Mouse (Mus musculus): ENCODE results near the gene Ptpn7.

Ptpn7 gene

DNA sequence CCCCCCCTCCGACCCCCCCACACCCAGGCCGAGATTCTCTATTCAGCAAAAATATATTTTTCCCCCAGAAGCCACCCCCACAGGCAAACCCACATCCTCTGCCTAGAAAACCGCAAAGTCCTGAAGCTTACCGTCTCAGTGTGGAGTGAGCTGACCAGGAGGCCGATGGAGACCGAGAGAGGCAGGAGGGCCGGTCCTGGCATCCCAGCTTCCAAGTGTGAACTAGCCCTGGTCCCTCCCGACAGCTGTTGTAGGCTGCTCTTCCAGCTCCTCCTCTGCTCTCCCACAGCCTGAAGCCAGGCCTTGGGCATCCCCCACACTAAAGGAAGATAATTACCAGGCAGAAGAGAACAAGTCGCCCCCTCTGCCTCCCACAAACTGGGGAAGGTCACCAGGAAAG lies 3.5 kb upstream of the Ptpn7 start:
- DNase-seq (ENCODE audit: low spot score), result no peak

DNA sequence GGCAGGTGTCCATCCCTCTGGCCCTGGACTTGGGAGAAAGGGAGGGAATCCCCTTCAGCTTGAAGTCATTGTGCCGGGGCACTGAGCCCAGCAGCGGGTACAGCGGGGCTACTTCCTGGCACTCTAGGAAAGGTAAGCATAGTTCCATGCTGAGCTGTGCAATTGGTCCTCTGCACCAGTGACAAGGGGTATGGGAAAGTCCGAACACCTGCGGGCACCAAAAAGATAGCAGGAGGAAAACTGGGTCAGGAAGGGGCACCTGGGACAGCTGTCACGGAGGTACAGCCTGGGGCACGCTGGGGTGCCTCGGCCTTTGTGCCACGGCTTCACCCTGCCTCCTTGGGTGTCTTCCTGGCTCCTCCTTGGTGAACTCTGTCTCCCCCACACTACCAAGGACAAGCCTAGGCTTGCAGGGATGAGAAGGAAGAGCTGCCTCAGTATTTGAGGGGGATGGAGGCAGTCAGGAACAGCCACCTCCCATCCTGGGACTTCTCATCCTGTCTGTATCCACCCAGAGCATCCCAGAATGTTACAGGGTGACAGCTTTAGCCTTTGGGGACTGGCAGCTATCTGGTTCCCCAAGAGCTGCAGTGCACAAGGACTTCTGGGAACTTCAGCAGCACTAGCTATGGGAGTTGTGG lies 2.8 kb upstream of the Ptpn7 start:
- no peak for DNase-seq (ENCODE audit: low spot score)

DNA sequence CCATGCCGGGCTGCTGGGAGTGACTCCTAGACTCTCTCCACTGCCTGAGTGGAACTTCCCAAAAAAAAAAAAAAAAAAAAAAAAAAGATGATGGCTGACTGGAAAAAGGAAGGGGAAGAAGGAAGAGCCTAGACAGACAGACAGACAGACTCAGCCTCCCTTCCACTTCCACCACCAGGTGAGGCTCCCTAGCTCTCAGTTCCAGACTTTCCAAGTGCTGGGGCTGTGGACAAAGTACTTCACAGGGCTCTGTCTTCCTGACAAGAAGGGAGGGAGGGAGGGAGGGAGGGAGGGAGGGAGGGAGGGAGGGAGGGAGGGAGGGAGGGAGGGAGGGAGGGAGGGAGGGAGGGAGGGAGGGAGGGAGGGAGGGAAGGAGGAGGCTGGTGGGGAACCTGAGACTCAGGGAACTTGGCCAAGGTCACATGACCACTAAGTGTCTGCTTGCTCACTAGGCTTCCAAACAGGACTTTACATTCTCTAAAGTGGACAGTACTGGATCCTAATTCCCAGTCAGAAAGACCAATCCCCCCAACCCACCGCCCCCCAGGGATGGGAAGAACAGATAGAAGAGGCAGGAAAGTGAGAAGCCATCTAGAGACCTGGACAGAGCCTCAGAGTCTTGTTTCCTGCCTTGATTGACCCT lies 2.0 kb upstream of the Ptpn7 start:
- no peak for DNase-seq (ENCODE audit: low spot score)

DNA sequence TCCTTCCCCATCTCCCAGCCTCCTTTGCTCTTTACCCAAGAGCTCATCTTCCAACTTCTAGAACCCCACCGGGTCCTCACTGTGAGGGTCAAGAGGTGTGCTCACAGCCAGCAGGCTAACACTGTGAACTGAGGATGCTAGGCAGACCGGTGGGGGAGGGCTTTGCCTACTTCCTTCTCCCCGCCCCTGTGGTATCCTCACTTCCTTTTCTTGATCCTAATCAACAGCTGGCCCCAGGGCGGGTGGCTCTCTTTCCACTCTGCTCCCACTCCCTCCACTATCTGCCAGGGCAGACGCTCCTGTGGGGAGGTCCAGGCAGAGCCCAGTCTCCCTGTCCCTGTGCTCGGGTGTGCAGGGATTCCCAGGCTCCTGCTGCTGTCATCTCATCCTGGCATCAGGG lies 1.5 kb upstream of the Ptpn7 start:
- no peak for DNase-seq (ENCODE audit: low spot score)

DNA sequence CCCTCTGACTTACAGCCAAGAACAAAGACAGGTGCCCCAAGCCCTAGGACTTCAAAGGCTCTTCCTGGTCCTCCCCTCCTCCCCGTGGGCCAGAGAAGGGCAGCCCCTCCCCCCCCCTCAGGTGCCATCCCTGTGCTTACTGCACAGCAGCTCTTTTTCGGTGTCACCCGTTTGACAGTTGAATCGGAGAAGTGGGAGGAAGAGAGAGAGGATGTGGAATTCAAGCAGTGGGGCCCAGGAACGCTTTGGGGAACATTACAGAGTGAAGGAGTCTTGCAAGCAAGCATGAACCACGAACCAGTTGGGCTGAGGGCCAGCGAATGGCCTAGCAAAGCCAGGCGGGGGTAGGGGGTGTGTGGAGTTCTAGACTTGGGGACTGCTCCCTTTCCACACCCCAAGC lies 940 bp upstream of the Ptpn7 start:
- no peak for DNase-seq (ENCODE audit: low spot score)

DNA sequence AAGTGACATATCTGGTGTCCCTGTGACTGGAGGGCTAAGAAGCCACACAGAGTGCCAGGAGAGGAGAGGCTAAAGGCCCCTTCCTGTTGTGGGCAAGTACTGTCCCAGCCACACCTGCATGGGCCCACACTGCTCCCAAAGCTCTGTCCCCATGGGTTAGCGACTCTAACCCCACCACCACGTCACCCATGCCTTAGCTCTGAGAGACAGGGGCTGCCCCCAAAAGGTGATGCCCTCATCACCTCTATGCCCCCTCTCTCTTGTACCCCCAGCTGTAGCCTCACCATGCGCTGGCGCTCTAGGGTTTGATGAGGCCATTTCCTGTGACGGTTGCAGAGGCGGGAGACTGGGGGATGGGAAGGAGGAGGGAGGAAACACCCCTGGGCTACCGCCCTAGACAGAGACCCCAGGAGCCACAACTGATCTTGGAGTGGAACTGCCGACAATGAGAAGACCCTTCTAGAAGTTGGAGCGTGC lies 431 bp downstream of the Ptpn7 start:
- DNase-seq (ENCODE audit: low spot score), result no peak

DNA sequence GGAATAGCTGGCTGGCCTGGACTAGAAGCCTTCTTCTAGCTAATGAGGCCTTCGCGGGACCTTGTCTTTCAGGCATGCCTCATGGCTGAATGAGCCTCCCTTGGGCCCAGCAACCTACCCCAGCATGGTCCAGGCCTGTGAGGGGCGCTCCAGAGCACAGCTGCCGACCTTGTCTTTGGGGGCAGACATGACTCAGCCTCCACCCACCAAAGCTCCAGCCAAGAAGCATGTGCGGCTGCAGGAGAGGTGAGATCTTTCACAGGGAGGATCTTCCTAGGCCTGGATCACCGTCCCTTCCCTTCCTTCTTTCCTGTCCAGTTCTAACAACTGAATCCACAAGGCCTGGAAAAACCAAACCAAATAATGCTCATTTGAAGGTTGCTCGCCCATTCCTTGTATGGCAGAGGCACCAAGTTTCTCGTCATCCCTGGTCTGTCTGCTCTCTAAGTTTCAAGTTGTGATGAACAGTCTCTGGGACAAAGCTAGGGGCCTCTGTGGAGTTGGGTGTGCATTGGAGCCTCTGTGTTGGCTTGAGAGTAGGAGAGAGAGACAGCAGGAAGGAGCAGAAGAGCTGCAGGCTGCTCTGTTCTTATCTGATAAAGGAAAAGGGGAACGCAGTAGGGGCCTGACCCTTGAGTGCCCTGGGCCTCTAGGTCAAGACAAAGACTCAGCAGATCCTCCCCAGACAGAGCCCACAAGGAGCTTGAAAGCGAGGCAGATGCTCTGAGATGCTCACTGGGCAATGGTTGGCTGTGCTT lies 1.4 kb downstream of the Ptpn7 start:
- no peak for DNase-seq (ENCODE audit: low spot score)

DNA sequence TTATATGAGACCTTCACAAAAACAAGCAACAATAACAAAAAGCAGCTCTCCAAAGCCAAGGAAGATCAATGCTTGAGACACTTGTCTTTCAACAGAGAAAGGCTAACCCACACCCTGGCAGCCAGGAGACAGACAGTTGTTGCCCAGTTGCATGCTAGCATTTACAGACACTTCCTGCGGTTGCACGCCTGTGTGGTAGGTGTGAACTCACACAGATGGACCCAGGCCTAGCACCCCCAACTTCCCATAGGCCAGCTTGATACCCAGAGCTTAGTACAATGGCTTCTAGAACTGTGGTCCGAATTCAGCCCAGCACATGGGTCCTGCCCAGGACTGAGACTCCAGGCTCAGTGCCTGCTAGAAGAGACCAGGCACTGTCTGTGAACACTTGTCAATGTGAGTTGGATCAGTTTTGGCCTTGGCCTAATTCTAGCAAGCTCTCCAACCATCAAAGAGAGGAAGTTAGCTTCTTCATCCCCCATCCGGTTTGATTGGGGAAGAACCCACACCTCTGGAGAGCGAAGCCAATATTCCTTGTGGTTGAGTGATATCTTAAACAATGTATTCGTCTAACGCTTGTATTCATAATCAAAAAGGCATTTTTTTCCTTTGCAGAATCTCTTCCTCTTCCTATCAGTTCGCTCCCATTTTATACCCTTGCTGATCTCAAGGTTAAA lies 2.7 kb downstream of the Ptpn7 start:
- DNase-seq (ENCODE audit: low spot score), result no peak

DNA sequence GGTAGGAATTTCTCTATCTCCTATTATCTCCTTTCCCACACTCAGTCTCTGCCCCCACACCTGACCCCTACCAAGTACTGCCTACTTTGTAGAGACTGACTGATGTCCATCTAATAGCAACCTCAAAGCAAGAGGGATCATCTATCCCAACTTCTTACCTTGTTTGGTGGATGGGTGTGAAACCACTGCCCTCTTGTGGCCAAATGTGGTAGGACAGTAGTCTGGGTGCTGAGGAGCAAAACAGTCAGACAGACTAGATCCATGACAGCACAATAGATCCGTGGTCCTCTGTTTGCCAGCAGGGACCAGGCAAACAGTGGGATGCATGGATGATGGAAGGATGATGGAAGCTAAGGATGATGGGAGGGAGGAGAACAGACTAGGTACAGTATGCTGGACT lies 4.0 kb downstream of the Ptpn7 start:
- peak; percentile 53 for DNase-seq (ENCODE audit: low spot score)

DNA sequence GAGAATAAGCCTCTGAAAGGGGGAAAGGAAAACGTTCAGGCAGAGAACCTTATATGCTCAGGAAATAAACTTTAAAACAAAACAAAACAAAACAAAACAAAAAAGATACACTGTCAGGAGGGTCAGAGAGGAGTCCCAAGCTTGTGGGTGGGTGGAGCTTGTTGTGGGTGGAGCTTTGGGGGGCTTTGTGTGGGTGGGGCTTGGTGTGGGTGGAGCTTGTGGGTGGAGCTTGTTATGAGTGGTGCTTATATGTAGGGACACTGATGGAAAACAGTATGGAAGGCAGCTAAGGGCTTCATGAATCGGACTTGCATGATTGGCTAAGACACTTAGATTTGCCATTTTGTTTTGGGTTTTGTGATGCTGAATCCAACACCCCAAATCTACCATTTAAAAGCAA lies 7.4 kb downstream of the Ptpn7 start:
- no peak for DNase-seq (ENCODE audit: low spot score)

DNA sequence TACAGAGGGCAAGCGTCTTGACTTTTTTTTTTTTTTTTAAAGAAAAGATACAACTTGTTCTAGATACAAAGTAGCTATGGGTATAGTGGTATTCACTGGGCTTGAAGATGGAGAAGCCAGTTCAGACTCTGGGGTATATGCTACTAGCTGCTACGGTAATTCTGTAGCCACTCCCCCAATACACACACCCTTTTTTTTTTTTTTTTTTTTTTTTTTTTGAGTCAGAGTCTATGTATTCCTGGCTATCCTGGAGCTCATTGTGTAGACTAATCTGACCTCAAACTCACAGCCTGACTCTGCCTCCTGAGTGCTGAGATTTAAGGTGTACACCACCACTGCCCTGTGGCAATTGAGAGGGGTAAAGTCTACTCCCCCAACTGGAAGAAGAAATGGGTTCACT lies 10.0 kb downstream of the Ptpn7 start:
- DNase-seq (ENCODE audit: low spot score), result no peak

DNA sequence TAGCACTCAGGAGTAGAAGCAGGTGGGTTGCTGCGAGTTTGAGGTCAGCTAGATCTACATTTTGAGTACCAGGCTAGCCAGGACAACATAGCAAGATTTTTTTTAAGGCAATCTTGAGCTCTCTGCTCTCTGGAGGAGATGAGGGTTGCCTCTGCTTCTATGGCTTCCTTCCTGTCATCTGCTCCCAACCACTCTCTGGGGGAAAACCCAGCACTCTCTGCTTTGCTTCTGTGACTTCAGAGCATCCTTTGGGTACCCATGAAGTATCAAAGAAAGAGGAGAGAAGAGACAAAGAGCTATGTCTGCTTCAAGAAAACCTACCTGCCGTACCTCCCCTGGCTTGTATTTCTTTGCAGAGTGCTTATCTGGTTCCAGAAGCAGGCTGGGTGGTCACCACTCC lies 11.4 kb downstream of the Ptpn7 start:
- no peak for DNase-seq (ENCODE audit: low spot score)

DNA sequence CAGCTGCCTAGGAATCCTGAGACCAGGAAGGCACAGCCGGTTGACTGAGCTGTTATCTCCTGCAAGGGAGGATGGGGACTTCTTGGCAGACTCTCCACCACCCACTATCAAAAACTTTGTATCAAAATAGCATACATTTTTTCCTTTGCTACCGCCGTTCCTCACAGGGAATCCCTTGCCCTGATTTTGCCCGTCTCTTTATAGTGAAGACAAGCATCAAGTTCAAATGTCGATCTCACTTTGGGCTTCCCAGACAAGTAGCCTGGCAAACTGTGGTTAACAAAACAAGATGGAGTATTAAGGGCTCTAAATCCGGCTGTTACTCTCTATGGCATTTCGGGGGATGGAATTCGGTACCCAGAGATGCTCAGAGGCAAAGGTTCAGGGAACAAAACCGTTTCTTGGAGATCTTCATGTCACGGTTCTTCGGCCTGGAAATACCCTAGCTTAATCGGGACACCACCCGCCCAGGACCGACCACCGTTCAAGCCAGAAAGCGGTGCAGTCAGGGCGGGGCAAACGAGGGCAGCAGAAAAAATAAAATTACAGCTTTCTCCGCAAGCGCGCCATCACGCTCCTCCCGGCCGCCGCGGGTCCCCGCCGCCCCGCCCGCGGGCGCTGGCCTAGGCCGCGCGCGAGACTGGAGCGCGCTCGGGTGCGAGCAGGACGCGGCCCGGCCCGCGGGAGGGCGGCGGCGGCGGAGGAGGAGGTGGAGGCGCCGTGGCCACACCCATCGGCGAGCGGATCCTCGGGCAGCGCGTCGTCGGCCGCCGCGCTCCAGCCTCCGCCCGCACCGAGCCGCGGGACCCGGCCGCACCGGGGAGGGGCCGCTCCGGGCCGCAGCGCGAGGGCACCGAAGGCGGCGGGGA lies 13.8 kb downstream of the Ptpn7 start, which contains the start of gene Arl8a:
Gene Arl8a (plus strand): TSS at position 748 of the 869 bp plus-strand sequence.
- peak; percentile 78 for DNase-seq (ENCODE audit: low spot score)

DNA sequence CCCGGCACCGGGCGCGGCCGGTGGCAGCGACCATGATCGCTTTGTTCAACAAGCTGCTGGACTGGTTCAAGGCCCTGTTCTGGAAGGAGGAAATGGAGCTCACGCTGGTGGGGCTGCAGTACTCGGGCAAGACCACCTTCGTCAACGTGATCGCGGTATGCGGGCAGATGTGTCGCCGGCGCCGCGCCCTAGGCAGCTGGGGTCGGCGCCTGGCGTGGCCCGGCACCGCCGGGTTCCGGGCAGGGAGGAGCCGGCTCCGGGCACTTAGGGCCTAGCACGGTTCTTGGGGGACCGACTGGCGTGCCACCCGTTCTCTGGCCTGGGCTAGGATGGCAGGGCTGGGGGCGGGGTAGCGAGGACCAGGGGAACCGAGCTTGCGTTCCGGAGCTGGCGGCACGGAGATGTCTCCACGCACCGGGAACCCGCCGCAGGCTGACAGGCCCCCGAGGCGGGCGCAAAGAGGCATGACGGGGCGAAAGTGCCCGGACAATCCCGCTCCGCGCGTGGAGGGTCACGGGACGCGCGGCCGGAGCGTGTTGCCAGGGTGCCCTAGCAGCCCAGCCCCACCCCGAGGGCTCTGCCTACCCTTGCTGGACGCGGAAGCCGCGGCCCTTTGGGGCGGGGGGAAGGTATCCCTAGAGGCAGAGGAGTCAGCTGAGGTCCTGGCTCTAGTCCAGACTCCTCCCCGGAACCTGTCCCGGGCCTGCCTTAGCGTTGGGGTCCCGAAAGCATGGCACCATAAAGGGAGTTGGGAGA lies 14.6 kb downstream of the Ptpn7 start:
- DNase-seq (ENCODE audit: low spot score), result peak; percentile 81

DNA sequence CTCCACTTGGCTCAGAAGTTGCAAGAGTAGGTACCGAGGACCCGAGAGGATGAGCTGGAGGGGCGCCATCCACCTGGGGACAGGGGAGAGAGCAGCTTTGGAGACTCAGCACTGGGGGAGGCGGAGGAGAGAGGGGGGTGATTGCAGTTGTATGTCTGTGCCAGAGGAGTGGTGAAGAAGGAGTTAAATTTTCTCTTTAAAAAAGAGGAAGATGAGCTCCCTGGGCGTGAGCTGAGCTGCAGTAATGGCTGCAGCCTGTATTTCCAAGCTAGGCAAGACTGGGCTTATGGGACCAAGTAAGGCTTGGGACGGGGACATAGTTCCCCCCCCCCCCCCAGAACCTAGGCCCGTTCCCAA lies 15.2 kb downstream of the Ptpn7 start:
- DNase-seq (ENCODE audit: low spot score), result no peak

DNA sequence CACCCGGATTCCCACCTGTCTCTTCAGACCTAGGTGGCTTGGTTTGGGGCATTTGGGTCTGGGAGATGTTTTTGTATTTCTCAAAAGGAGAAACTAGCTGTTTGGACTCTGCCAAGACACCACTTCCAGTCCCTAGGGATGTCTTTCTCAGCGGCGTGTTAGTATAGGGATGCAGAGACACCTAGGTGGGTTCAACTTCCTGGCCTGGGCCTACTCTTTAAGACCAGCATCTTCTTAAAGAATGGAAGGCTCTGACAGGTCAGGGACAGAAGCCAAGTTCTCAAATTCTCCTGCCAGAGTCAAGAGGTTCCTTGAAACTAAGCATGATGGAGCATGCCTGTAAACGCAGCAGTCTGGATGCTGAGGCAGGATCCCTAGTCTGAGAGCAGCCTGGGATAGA lies 16.0 kb downstream of the Ptpn7 start:
- no peak for DNase-seq (ENCODE audit: low spot score)

DNA sequence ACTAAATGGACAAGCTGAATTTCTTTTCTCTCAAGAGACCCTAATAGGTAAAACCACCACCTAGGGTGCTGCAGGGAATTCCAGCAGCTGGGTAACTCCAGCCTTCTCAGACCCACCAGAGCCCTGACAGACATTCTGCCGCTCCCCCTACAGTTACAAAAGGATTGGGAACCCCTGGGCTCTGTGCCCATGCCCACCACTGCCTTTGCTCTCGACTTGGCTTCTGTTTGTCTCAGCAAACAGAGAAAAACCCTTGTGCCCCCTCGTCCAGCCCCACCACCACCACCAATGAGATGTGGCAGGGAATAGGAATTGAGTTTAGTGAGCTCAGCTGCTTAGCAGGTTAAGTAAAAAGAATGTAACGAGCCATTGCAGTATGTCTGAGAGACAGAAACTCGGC lies 16.5 kb downstream of the Ptpn7 start:
- DNase-seq (ENCODE audit: low spot score), result no peak

DNA sequence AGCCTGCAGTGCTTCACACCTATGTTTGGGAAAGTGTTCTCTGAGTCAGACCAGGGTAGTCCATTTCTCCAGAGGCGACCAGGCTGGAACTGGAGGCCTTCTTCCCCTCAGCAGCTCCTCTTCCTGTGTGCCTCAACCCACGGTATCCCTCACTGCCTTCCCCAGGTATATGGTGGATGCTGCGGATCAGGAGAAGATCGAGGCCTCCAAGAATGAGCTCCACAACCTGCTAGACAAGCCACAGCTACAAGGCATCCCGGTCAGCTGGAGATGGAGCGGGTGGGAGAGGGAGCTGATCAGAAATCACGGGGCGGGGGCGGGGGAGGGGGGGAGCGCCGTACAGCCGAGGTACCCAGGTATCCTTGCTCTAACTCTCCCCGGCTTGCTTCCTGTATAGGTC lies 21.5 kb downstream of the Ptpn7 start:
- DNase-seq (ENCODE audit: low spot score), result no peak

DNA sequence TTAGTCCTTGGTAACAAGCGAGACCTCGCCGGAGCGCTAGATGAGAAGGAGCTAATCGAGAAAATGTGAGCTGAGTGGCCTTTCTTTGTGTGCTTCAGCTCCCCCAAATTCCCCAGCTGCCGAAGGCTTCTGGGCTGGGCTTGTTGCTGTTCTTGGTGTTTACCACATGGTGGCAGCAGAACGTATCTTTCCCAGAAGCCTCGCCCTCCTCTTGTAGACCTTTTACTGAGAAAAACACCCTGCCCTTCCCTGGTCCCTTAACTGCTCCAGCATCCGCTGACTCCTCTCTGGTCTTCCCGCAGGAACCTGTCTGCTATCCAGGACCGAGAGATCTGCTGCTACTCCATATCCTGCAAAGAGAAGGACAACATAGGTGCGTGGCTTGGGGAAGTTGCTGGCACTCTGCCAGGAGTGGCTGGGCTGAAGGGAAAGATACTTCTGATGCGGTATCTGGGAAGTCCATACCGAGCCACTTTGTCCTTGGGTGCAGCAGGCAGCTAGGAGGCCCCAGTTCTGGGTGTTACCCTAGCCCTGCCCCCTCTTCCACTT lies 22.0 kb downstream of the Ptpn7 start:
- peak; percentile 53 for DNase-seq (ENCODE audit: low spot score)

DNA sequence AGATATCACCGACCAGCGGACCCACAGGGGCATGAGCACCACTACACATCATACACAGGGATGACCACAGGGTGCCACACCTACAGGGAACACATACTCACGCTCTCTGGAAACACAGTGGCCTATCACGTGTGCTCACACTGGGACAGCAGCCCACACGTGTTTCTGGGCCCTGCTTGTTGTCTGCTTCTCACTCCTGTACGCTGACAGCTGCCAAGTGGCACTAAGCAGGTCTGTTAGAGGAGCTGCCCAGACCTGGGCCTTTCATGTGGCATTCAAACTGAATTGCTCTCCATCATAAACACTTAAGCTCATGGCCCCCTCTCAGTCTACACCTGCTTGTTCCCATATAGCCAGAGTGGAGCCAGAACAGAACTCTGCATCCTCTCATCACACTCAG lies 23.8 kb downstream of the Ptpn7 start:
- no peak for DNase-seq (ENCODE audit: low spot score)

DNA sequence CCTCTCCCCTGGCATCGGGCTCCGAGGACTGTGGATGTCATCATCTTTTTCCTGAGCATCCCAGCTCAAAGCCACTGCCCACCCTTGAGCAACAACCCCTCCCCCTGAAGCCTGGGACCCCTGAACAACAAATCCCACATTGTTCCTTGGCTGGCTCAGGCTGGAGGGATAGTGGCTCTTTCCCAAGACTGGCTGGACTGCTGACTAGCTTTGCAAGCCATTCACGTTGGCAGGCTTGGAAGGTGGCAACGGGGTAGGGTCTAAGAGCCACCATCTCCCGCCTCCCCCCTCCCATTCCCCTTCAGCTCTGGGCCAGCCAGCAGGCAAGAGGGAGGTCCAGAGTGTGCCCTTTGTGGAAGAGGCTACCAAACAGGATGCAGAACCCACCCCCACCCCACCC lies 26.1 kb downstream of the Ptpn7 start:
- DNase-seq (ENCODE audit: low spot score), result no peak
